Mouse (Mus musculus) heart, embryonic 15.5 days (tissue): ENCODE results near the gene Cacfd1. TPM values are rescaled to one million over a fixed set of nuclear protein-coding genes. Genes with fewer than 3 reads are reported as not detected.

Experiments used
- ATAC-seq: fragments of 200-750 bp; cut with Nextera tagmentation; replicated peaks from 2 replicates; pipeline ENCODE4 v1.8.0; 2017; ENCODE audit warnings: low read depth, moderate TSS enrichment; ENCODE audit not compliant: insufficient number of reproducible peaks, insufficient read depth, low FRiP score
- H3K27ac ChIP-seq: fragments of 300-500 bp; sonication (generic); 2 replicates; pipeline ENCODE4 v1.5.1; 2015; ENCODE audit warnings: mild to moderate bottlenecking, inconsistent platforms
- H3K27me3 ChIP-seq: fragments of 300-500 bp; sonication (generic); 2 replicates; pipeline ENCODE4 v1.6.1; 2015; ENCODE audit warnings: inconsistent platforms
- H3K36me3 ChIP-seq: fragments of 300-500 bp; sonication (generic); 2 replicates; pipeline ENCODE4 v1.6.1; 2015; ENCODE audit warnings: mild to moderate bottlenecking, inconsistent platforms
- H3K4me1 ChIP-seq: fragments of 300-500 bp; sonication (generic); replicated peaks from 2 replicates; pipeline ENCODE4 v1.6.1; 2015; ENCODE audit warnings: inconsistent platforms
- H3K4me2 ChIP-seq: fragments of 300-500 bp; sonication (generic); 2 replicates; pipeline ENCODE4 v1.6.1; 2015; ENCODE audit warnings: inconsistent platforms, mild to moderate bottlenecking, moderate library complexity
- H3K4me3 ChIP-seq: fragments of 300-500 bp; sonication (generic); 2 replicates; pipeline ENCODE4 v1.5.1; 2015; ENCODE audit warnings: mild to moderate bottlenecking, inconsistent platforms
- H3K9ac ChIP-seq: fragments of 300-500 bp; sonication (generic); 2 replicates; pipeline ENCODE4 v1.6.1; 2015; ENCODE audit warnings: mild to moderate bottlenecking, inconsistent platforms
- H3K9me3 ChIP-seq: fragments of 300-500 bp; sonication (generic); replicated peaks from 2 replicates; pipeline ENCODE4 v1.6.1; 2016; ENCODE audit warnings: inconsistent platforms
- WGBS: fragments of 180-500 bp; shearing (Covaris S2); methylation state at CpG from one replicate; pipeline ENCODE4 v1.1.7; 2015; ENCODE audit warnings: mixed read lengths; 5-methylcytosine and 5-hydroxymethylcytosine counted together
- polyA plus RNA-seq: library from polyadenylated mRNA; unstranded; fragments of >200 nt; fragmentation: Nextera tagmentation; extraction: Ambion mirVana; gene quantifications from 2 replicates; pipeline ENCODE4 v1.2.1, GENCODE M21; 2015

The Cacfd1 gene
- polyA plus RNA-seq, 1 experiment from 2014 or later = 35.4 TPM

- no peak overlapping the region for H3K9ac ChIP-seq
- no peaks in the 10 kb centered on the region for H3K9me3 ChIP-seq
- H3K4me1 ChIP-seq = peaks cover 10% of the 10 kb centered on the region
- H3K27ac ChIP-seq = no peak overlapping the region
- ATAC-seq = no peak
- H3K4me2 ChIP-seq = no peak overlapping the region
- WGBS = 57% methylated on average over 8 of the region's 8 CpGs
- H3K36me3 ChIP-seq = no peaks in the 10 kb centered on the region
- no peak overlapping the region for H3K4me3 ChIP-seq
- no peaks in the 10 kb centered on the region for H3K27me3 ChIP-seq
Observed at GRCm38 (mm10) chr2:27045979-27046770, 36.4 kb downstream of the Cacfd1 start.

DNA sequence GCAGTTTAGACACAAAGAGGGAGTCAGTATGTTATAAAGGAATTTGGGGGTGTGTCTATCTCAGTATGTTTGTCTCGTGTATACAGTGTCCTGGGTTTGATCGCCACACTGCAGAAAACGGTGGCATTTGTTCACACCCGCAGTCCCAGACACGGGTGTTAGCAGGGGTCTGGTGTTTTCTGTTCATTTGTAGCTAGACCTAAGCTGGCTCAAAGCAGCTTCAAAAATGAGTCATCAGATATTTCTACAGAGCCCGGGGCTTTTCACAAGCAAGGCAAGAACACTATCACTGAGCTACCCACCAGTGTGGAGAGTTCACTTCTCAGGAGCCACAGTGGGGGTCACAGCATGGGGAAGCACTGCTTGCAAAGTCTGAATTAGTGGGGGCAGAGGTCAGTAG is 39.7 kb downstream of the Cacfd1 start:
- Histone ChIP-seq H3K4me2 (no peak overlapping the region), H3K27me3 (no peaks in the 10 kb centered on the region)

GRCm38 (mm10) chr2:27058251-27058650 is 48.5 kb downstream of the Cacfd1 start:
- H3K27ac ChIP-seq = no peak overlapping the region
- no peak overlapping the region for H3K4me2 ChIP-seq
- H3K9ac ChIP-seq = no peak overlapping the region
- H3K4me3 ChIP-seq = no peak overlapping the region
- H3K36me3 ChIP-seq = no peaks in the 10 kb centered on the region
- H3K9me3 ChIP-seq = no peaks in the 10 kb centered on the region
- ATAC-seq = no peak
- peaks cover 30% of the 10 kb centered on the region for H3K4me1 ChIP-seq
- WGBS = 61% methylated on average over 4 of the region's 4 CpGs
- no peaks in the 10 kb centered on the region for H3K27me3 ChIP-seq

More for the DNA sequence above, 39.7 kb downstream of the Cacfd1 start:
- Histone ChIP-seq H3K9me3 (no peaks in the 10 kb centered on the region), H3K27ac (no peak overlapping the region), H3K36me3 (no peaks in the 10 kb centered on the region), H3K9ac (no peak overlapping the region), H3K4me1 (no peaks in the 10 kb centered on the region), H3K4me3 (no peak overlapping the region)
- no peak for ATAC-seq
- 68% methylated on average over 6 of the region's 6 CpGs for WGBS

- no peak overlapping the region for H3K4me3 ChIP-seq
- no peaks in the 10 kb centered on the region for H3K27me3 ChIP-seq
- no peak overlapping the region for H3K27ac ChIP-seq
- H3K4me2 ChIP-seq = no peak overlapping the region
- H3K36me3 ChIP-seq = no peaks in the 10 kb centered on the region
- peaks cover 30% of the 10 kb centered on the region for H3K4me1 ChIP-seq
- H3K9me3 ChIP-seq = no peaks in the 10 kb centered on the region
- 42% methylated on average over 12 of the region's 12 CpGs for WGBS
- H3K9ac ChIP-seq = no peak overlapping the region
- ATAC-seq = peak; percentile 34; the same call in 1 of the 2 replicates
Observed at GRCm38 (mm10) chr2:27058751-27059150, 49.0 kb downstream of the Cacfd1 start.

DNA sequence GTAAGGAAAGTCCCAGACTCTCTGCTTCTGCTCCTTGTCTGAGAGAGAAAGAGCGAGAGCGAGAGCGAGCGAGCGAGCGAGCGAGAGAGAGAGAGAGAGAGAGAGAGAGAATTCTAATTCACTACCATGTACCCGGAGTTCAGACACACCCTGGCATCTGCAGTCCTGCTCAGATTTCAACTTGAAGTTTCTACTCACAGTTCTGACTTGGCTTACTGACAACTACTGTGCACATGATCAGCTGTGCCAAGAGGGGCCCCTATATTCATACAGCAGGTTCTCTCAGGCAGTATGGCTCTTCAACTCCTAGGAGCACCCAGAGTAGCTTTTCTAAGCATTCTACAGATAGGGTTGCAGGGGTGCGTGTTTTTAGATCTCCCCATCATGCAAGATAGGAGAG is 49.5 kb downstream of the Cacfd1 start:
- no peak overlapping the region for H3K4me3 ChIP-seq
- no peaks in the 10 kb centered on the region for H3K36me3 ChIP-seq
- no peak; the same call in 1 of the 2 replicates for ATAC-seq
- no peak overlapping the region for H3K9ac ChIP-seq
- H3K4me2 ChIP-seq = no peak overlapping the region
- H3K27ac ChIP-seq = no peak overlapping the region
- peaks cover 30% of the 10 kb centered on the region for H3K4me1 ChIP-seq
- WGBS = 71% methylated on average over 9 of the region's 9 CpGs
- no peaks in the 10 kb centered on the region for H3K9me3 ChIP-seq
- no peaks in the 10 kb centered on the region for H3K27me3 ChIP-seq

GRCm38 (mm10) chr2:27067124-27067523 is 57.4 kb downstream of the Cacfd1 start:
- no peaks in the 10 kb centered on the region for H3K9me3 ChIP-seq
- no peaks in the 10 kb centered on the region for H3K36me3 ChIP-seq
- no peak overlapping the region for H3K9ac ChIP-seq
- H3K4me1 ChIP-seq = peaks cover 21% of the 10 kb centered on the region
- no peak overlapping the region for H3K27ac ChIP-seq
- 94% methylated on average over 2 of the region's 2 CpGs for WGBS
- no peaks in the 10 kb centered on the region for H3K27me3 ChIP-seq
- H3K4me3 ChIP-seq = no peak overlapping the region
- no peak overlapping the region for H3K4me2 ChIP-seq
- ATAC-seq = no peak

- H3K27me3 ChIP-seq = no peaks in the 10 kb centered on the region
- no peak overlapping the region for H3K9ac ChIP-seq
- no peak overlapping the region for H3K4me3 ChIP-seq
- 57% methylated on average over 2 of the region's 2 CpGs for WGBS
- peaks cover 18% of the 10 kb centered on the region for H3K4me1 ChIP-seq
- no peak overlapping the region for H3K4me2 ChIP-seq
- H3K9me3 ChIP-seq = no peaks in the 10 kb centered on the region
- H3K36me3 ChIP-seq = no peaks in the 10 kb centered on the region
- ATAC-seq = no peak
- H3K27ac ChIP-seq = no peak overlapping the region
Observed at GRCm38 (mm10) chr2:27067996-27068395, 58.3 kb downstream of the Cacfd1 start.

DNA sequence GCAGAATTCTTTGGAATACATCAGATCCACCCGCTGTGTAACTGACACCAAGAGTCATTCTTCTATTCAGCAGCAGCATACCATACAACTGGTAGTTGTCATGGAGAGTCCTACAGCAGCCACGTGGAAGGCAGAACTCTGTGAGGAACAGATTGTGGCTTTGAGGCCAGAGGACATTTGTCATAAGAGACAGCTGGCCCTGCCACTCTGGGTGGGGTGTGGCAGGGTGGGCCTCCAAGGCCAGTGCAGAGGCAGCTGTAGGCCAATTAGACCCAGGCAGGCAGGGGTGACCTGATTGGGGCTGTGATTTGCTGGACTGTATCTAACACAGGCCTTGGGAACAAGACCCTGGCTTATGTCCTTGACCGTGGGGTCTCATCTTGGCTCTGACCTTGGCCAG is 59.9 kb downstream of the Cacfd1 start:
- H3K9me3 ChIP-seq = no peaks in the 10 kb centered on the region
- no peak overlapping the region for H3K27ac ChIP-seq
- WGBS = 58% methylated on average over 3 of the region's 3 CpGs
- no peak overlapping the region for H3K4me3 ChIP-seq
- H3K4me1 ChIP-seq = peaks cover 19% of the 10 kb centered on the region
- H3K9ac ChIP-seq = no peak overlapping the region
- no peaks in the 10 kb centered on the region for H3K36me3 ChIP-seq
- H3K4me2 ChIP-seq = no peak overlapping the region
- no peaks in the 10 kb centered on the region for H3K27me3 ChIP-seq
- ATAC-seq = no peak

DNA sequence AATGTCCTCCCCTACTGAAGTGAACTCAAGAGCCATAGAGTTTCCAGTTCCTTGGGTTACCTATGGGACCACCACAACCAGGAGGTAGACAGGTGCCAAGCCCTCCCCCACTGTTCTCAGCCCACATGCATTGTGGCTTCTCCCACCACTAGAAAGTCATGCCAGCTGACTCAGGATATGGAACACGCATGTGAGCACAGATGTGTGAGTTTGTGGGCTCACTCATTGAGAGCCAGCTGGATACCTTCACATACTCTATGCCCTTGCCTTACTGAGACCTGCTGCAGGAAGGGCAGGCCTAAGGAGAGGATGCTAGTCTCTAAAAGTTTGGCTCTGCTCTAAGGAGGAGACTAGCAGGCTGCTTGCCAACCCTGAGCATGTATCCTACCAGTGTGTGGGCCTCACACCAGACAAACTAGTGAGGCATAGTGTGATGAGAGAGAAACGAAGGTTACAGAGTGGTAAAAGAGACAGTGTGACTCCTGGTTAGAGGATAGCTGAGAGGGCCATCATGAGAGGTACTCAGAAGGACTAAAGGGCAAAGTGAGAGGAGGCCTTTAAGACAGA is 60.6 kb downstream of the Cacfd1 start:
- 74% methylated on average over 2 of the region's 2 CpGs for WGBS
- Histone ChIP-seq H3K27me3 (no peaks in the 10 kb centered on the region), H3K4me3 (no peak overlapping the region), H3K27ac (no peak overlapping the region), H3K36me3 (no peaks in the 10 kb centered on the region), H3K4me1 (peaks cover 26% of the 10 kb centered on the region), H3K4me2 (no peak overlapping the region), H3K9me3 (no peaks in the 10 kb centered on the region), H3K9ac (no peak overlapping the region)
- ATAC-seq = no peak

Other genes with a start within 250 kb of the Cacfd1 start
- gene Abo, start 144.9 kb upstream of the Cacfd1 start, polyA plus RNA-seq = not detected in 2 replicates
- 13.5 and 15.9 TPM in 2 replicates for gene Surf6, start 107.0 kb upstream of the Cacfd1 start, polyA plus RNA-seq
- 35.2 and 43.8 TPM in 2 replicates for gene Med22, start 99.2 kb upstream of the Cacfd1 start, polyA plus RNA-seq
- 314 and 345 TPM in 2 replicates for gene Rpl7a, start 99.2 kb upstream of the Cacfd1 start, polyA plus RNA-seq
- gene Surf2, start 93.6 kb upstream of the Cacfd1 start, polyA plus RNA-seq = 28.9 and 31.6 TPM in 2 replicates
- gene Surf1, start 93.4 kb upstream of the Cacfd1 start, polyA plus RNA-seq = 44.6 and 45.3 TPM in 2 replicates
- 157 and 192 TPM in 2 replicates for gene Surf4, start 76.0 kb upstream of the Cacfd1 start, polyA plus RNA-seq
- gene Stkld1, start 75.9 kb upstream of the Cacfd1 start, polyA plus RNA-seq = 0.10 and 0.11 TPM in 2 replicates
- 23.6 and 29.7 TPM in 2 replicates for gene Rexo4, start 45.5 kb upstream of the Cacfd1 start, polyA plus RNA-seq
- not detected in 2 replicates for gene Adamts13, start 36.5 kb upstream of the Cacfd1 start, polyA plus RNA-seq
- 0.26 and 0.57 TPM in 2 replicates for gene Slc2a6, start 18.1 kb downstream of the Cacfd1 start, polyA plus RNA-seq
- 0.18 and 0.42 TPM in 2 replicates for gene Mymk, start 62.3 kb downstream of the Cacfd1 start, polyA plus RNA-seq
- gene Adamtsl2, start 69.5 kb downstream of the Cacfd1 start, polyA plus RNA-seq = 12.3 and 13.8 TPM in 2 replicates
- gene Fam163b, start 132.6 kb downstream of the Cacfd1 start, polyA plus RNA-seq = 0.39 and 0.67 TPM in 2 replicates
- 0.60 and 6.5 TPM in 2 replicates for gene Dbh, start 155.3 kb downstream of the Cacfd1 start, polyA plus RNA-seq
- gene Sardh, start 238.4 kb downstream of the Cacfd1 start, polyA plus RNA-seq = 18.7 and 21.4 TPM in 2 replicates